Comparison of ENCODE assay signal across 16 mouse cellular contexts in the genomic region with DNA sequence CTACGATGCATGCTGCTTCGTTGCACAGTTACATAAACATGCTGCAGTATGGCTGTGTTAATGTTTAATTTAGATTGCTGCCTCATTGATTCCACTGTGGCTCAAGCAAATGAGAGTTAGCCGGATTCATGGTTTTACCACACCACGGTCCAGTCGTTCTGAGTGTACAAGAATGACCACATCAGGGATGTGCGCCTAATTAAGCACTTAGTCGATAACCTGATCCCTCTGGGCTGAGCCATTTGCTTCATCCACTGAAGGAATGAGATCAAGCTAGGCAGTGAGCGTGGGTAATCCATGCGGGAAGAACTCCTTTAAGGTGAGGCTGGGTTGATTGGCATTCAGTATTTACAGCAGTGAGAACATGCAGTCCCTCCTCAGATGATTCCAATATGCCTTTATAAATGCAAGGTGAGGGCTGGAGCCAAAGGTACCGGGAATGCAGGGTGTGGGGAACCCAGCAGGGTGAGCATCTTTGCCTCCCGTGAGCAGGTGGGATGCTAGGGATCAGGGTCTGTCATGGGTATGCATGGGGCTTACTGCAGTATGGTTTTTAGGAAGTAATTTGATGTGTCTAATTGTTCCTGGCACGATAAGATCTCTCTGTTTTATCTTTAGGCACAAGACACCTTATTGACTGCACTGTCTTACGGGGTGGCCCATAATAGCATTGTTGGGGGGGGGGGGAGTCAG. TPM values are rescaled to one million over a fixed set of nuclear protein-coding genes. Genes with fewer than 3 reads are reported as not detected.
DNase-seq lines count a peak whose midpoint lies in the region; ATAC-seq and TF ChIP-seq lines count a peak whose summit lies in the region.
"Had no signal": no experiment of that assay in that cellular context is flagged by ENCODE, and none has a peak within 500 bp of the region (broad histone marks: within the 10 kb centered on the region; RNA-seq: fewer than 3 reads in every experiment).

No protein-coding gene starts in this region.

- H3K4me1 ChIP-seq in kidney, embryonic 14.5 days (ENCODE audit: control insufficient read depth, insufficient read depth, low read length), result peaks cover 18% of the 10 kb centered on the region
- H3K4me1 ChIP-seq in forebrain, embryonic 14.5 days (ENCODE audit: control insufficient read depth, insufficient read depth, low read length), result peaks cover 21% of the 10 kb centered on the region
- peaks cover 22% of the 10 kb centered on the region for H3K4me1 ChIP-seq in midbrain, embryonic 16.5 days (ENCODE audit: control insufficient read depth, insufficient read depth, low read length)

- H3K27me3 ChIP-seq in kidney, embryonic 14.5 days (ENCODE audit: control insufficient read depth, insufficient read depth, low read length), result no peaks in the 10 kb centered on the region
- no peaks in the 10 kb centered on the region for H3K27me3 ChIP-seq in Patski
- no peaks in the 10 kb centered on the region for H3K27me3 ChIP-seq in forebrain, embryonic 14.5 days (replicated peaks; ENCODE audit: control insufficient read depth, insufficient read depth, low read length)
- H3K27me3 ChIP-seq in midbrain, embryonic 16.5 days (ENCODE audit: control insufficient read depth, insufficient read depth, low read depth, low read length), result no peaks in the 10 kb centered on the region
- H3K27me3 ChIP-seq: intestine, embryonic 15.5 days had no signal

- peak overlapping the region; percentile 21; the same call in 1 of the 2 replicates for H3K4me2 ChIP-seq in kidney, embryonic 14.5 days (replicated peaks; ENCODE audit: low read depth, low read length)
- H3K4me2 ChIP-seq in forebrain, embryonic 14.5 days (ENCODE audit: low read length), result peak overlapping the region; percentile 28; the same call in 1 of the 2 replicates
- H3K4me2 ChIP-seq in midbrain, embryonic 16.5 days (ENCODE audit: low read length), result peak overlapping the region; percentile 41
- H3K4me2 ChIP-seq: intestine, embryonic 15.5 days; limb, embryonic 15.5 days had no signal

- CTCF ChIA-PET in Patski (lab: Charles Lee), result interaction anchor here (1.0 kb wide), 1 partner anchor 10 kb away, joined by 3 read pairs; no protein-coding TSS in a partner anchor

- POLR2A ChIA-PET in Patski (lab: Charles Lee), result interaction anchor here (0.7 to 2.0 kb wide), 2 partner anchors 173 to 488 kb away, joined by 4 to 7 read pairs; no protein-coding TSS in a partner anchor

- TF ChIP-seq CTCF in Patski (IDR thresholded peaks at IDR 0.05), result no peak

- peak; percentile 86 for ATAC-seq in kidney, embryonic 14.5 days (ENCODE audit: low FRiP score, low TSS enrichment)
- peak; percentile 91 for ATAC-seq in Patski
- ATAC-seq in forebrain, embryonic 14.5 days, result 0 out of 2 replicates have a peak, but pooled peaks have one; percentile 21
- ATAC-seq in midbrain, embryonic 16.5 days, result peak; percentile 48; the same call in 1 of the 2 replicates
- ATAC-seq: intestine, embryonic 15.5 days; lung, postnatal 0 days had no signal

- 32% methylated on average over 13 of the region's 13 CpGs for WGBS in kidney, embryonic 14.5 days
- 48% methylated on average over 13 of the region's 13 CpGs for WGBS in forebrain, embryonic 14.5 days
- WGBS in midbrain, embryonic 16.5 days, result 45% methylated on average over 13 of the region's 13 CpGs

- in situ Hi-C loops in Patski (cut with MboI; ENCODE audit: low pct_unique_long_range_greater_than_20kb), result no loop called here

- no peak for DNase-seq in kidney, adult 8-10 months
- peak; percentile 89 for DNase-seq in Patski (ENCODE audit: low read depth, low spot score)
- DNase-seq in forebrain, embryonic 14.5 days (ENCODE audit: low spot score), result no peak
- DNase-seq in ovary, postnatal 14 days (ENCODE audit: low spot score), result no peak
- no peak for DNase-seq in layer of hippocampus, adult 18-20 months (ENCODE audit: low spot score in 2 of 2)
- DNase-seq: gastrocnemius, postnatal 14 days had no signal

- H3K27ac ChIP-seq in kidney, embryonic 14.5 days (ENCODE audit: low read depth, low read length), result no peak overlapping the region
- H3K27ac ChIP-seq in forebrain, embryonic 14.5 days (ENCODE audit: low read depth, low read length), result peak overlapping the region; percentile 79
- H3K27ac ChIP-seq in midbrain, embryonic 16.5 days (ENCODE audit: low read length), result peak overlapping the region; percentile 74
- H3K27ac ChIP-seq: intestine, embryonic 15.5 days; limb, embryonic 15.5 days had no signal

- no peak overlapping the region for H3K4me3 ChIP-seq in kidney, embryonic 14.5 days (ENCODE audit: low read length)
- H3K4me3 ChIP-seq in forebrain, embryonic 14.5 days (ENCODE audit: low read depth, low read length), result no peak overlapping the region
- H3K4me3 ChIP-seq in midbrain, embryonic 16.5 days (ENCODE audit: low read depth, low read length), result no peak overlapping the region
- H3K4me3 ChIP-seq: intestine, embryonic 15.5 days; limb, embryonic 15.5 days had no signal

- H3K9ac ChIP-seq in kidney, embryonic 14.5 days (ENCODE audit: low read depth, low read length), result no peak overlapping the region
- no peak overlapping the region for H3K9ac ChIP-seq in forebrain, embryonic 14.5 days (ENCODE audit: low read length)
- H3K9ac ChIP-seq in midbrain, embryonic 16.5 days (ENCODE audit: low read depth, low read length), result no peak overlapping the region
- H3K9ac ChIP-seq: intestine, embryonic 15.5 days; limb, embryonic 15.5 days had no signal

- H3K9me3 ChIP-seq in kidney, embryonic 14.5 days (ENCODE audit: control insufficient read depth, low read length), result no peaks in the 10 kb centered on the region
- H3K9me3 ChIP-seq in forebrain, embryonic 14.5 days (replicated peaks; ENCODE audit: control insufficient read depth, low read length), result no peaks in the 10 kb centered on the region
- no peaks in the 10 kb centered on the region for H3K9me3 ChIP-seq in midbrain, embryonic 16.5 days (replicated peaks; ENCODE audit: control insufficient read depth, low read length, poor library complexity, severe bottlenecking)
- H3K9me3 ChIP-seq: intestine, embryonic 15.5 days; limb, embryonic 15.5 days had no signal

- no peaks in the 10 kb centered on the region for H3K36me3 ChIP-seq in kidney, embryonic 14.5 days (ENCODE audit: control insufficient read depth, insufficient read depth, low read length)
- no peaks in the 10 kb centered on the region for H3K36me3 ChIP-seq in forebrain, embryonic 14.5 days (ENCODE audit: control insufficient read depth, insufficient read depth, low read length)
- no peaks in the 10 kb centered on the region for H3K36me3 ChIP-seq in midbrain, embryonic 16.5 days (ENCODE audit: control insufficient read depth, insufficient read depth, low read length)
- H3K36me3 ChIP-seq: intestine, embryonic 15.5 days; limb, embryonic 15.5 days had no signal

RNA-seq across cellular contexts. Expression of a gene that starts 6.1 kb away (rescaled TPM):
- polyA plus RNA-seq in kidney, embryonic 14.5 days (2014; fragmentation: Nextera tagmentation; extraction: Ambion mirVana), result not detected in 2 replicates
- not detected for polyA plus RNA-seq in Patski (2021)
- polyA plus RNA-seq in forebrain, embryonic 14.5 days (2014; fragmentation: Nextera tagmentation; extraction: Ambion mirVana), result not detected in 2 replicates
- not detected in 2 replicates for polyA plus RNA-seq in midbrain, embryonic 16.5 days (2015; fragmentation: Nextera tagmentation; extraction: Ambion mirVana)
- not detected for total RNA-seq in layer of hippocampus, adult 18-20 months (2021)
- total RNA-seq: adrenal gland, postnatal 4 days; gastrocnemius, postnatal 14 days; layer of hippocampus, postnatal 36 days had no signal
- polyA plus RNA-seq: cortical plate, adult 2 months; heart, embryonic 14.5 days; intestine, embryonic 15.5 days; limb, embryonic 15.5 days; lung, postnatal 0 days; spleen, adult 2 months had no signal

RNA-seq across cellular contexts. Expression of a gene that starts 29.3 kb away (rescaled TPM):
- 14.3 and 26.9 TPM in 2 replicates for polyA plus RNA-seq in kidney, embryonic 14.5 days (2014; fragmentation: Nextera tagmentation; extraction: Ambion mirVana)
- 24.1 TPM for polyA plus RNA-seq in Patski (2021)
- polyA plus RNA-seq in forebrain, embryonic 14.5 days (2014; fragmentation: Nextera tagmentation; extraction: Ambion mirVana), result 22.8 and 26.2 TPM in 2 replicates
- 19.0 and 19.5 TPM in 2 replicates for polyA plus RNA-seq in midbrain, embryonic 16.5 days (2015; fragmentation: Nextera tagmentation; extraction: Ambion mirVana)
- total RNA-seq in layer of hippocampus, adult 18-20 months (2021), result 10 to 100 TPM; 27.9 to 28.9 TPM

Comparison
In these comparisons a context has a peak if more than half of its experiments do, and no peak if none do; other contexts are left out.
1. ATAC-seq: peak in every context shown above with its lines; median percentile 91 in Patski; 86 in kidney, embryonic 14.5 days; 48 in midbrain, embryonic 16.5 days; 21 in forebrain, embryonic 14.5 days.